Mouse (Mus musculus): ENCODE data around the gene Cdhr1. TPM values are rescaled to one million over a fixed set of nuclear protein-coding genes. Genes with fewer than 3 reads are reported as not detected.
A peak's percentile ranks its signal among the peaks of the same experiment; 100 is the strongest.
"Not testable (repeated sequence)": the region's sequence is repeated elsewhere in the genome, so short reads cannot be mapped to it uniquely, and the experiment has no call there.

Cdhr1 gene
- 0.10 TPM in 1 of 3 replicates, not detected in the others for total RNA-seq (2017)

GRCm38 (mm10) chr14:37097956-37098530 lies at the start of gene Cdhr1:
Cdhr1 (minus strand) TSS chr14:37098347.
- ATAC-seq (replicated peaks; ENCODE audit: insufficient number of reproducible peaks, low FRiP score, low TSS enrichment, poor library complexity, severe bottlenecking) = no peak

GRCm38 (mm10) chr14:37139051-37139710 lies 41.0 kb upstream of the Cdhr1 start:
- no peak for ATAC-seq (replicated peaks; ENCODE audit: insufficient number of reproducible peaks, low FRiP score, low TSS enrichment, poor library complexity, severe bottlenecking)

GRCm38 (mm10) chr14:37137596-37137995 lies 39.4 kb upstream of the Cdhr1 start:
- ATAC-seq (replicated peaks; ENCODE audit: insufficient number of reproducible peaks, low FRiP score, low TSS enrichment, poor library complexity, severe bottlenecking) = not testable (repeated sequence)

DNA sequence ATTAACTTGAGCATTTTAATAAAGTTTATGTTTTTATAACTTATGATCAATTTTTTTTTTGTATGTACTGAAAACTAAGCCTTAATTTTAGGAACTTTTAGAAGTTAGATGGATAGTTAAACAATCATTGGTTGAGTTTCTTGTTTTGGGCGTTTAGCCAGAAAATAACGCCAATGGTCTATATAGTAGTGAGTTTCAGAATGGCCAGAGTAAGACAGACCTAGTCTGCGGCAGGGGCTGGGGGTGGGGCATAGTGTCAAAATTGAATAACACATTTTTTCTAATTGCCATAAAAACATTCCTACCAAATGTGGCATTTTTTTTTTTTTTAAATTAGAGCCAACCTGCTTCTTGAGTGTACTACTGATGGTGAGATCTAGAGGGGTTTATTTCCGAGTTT lies 38.0 kb upstream of the Cdhr1 start:
- ATAC-seq (replicated peaks; ENCODE audit: insufficient number of reproducible peaks, low FRiP score, low TSS enrichment, poor library complexity, severe bottlenecking) = no peak

- no peak for ATAC-seq (replicated peaks; ENCODE audit: insufficient number of reproducible peaks, low FRiP score, low TSS enrichment, poor library complexity, severe bottlenecking)
These were observed 37.5 kb upstream of the Cdhr1 start for GRCm38 (mm10) chr14:37135671-37136070.

- ATAC-seq (replicated peaks; ENCODE audit: insufficient number of reproducible peaks, low FRiP score, low TSS enrichment, poor library complexity, severe bottlenecking) = peak; percentile 100
These were observed 37.0 kb upstream of the Cdhr1 start, which contains the start of gene Ghitm for GRCm38 (mm10) chr14:37135127-37135593. Ghitm (minus strand) TSS chr14:37135272.

- ATAC-seq (replicated peaks; ENCODE audit: insufficient number of reproducible peaks, low FRiP score, low TSS enrichment, poor library complexity, severe bottlenecking) = peak; percentile 19; the same call in 1 of the 2 replicates
These were observed 36.4 kb upstream of the Cdhr1 start for GRCm38 (mm10) chr14:37134304-37135126.

DNA sequence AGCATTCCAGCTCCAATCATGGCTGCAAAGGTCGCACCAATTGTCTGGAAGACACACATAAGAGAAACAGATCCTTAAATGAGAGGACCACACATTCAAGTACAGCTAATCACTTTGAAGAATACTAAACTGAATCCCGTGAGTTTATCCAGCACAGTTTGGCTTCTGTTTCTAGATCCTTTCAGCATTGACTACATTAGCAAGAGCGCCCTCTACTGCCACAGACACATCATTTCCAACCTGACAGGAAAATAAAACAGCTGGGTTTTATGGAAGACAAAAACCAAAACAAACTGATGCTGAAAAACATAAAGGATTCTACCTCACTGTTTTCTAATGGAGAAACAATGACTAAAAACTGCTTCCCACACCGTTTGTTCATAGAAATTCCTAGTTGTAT lies 29.5 kb upstream of the Cdhr1 start:
- ATAC-seq (replicated peaks; ENCODE audit: insufficient number of reproducible peaks, low FRiP score, low TSS enrichment, poor library complexity, severe bottlenecking) = no peak

DNA sequence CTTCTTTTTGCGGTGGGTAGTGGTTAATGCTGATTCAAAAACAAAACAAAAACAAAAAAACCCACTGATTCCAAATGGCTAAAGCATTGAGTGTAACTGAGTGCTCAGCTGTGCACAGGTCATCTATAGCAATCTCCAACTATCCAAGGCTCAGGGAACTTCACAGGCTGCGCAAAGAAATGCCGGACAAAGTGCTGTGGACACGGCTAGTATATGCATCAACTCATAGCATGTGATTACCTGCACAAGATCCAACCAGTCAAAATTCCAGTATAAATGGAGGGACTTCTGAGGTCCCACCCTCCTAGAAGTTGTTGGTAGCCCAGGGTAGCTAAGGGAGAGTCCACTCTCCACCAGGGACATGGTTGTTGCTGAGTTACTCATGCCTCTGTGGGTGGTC lies 21.1 kb upstream of the Cdhr1 start:
- ATAC-seq (replicated peaks; ENCODE audit: insufficient number of reproducible peaks, low FRiP score, low TSS enrichment, poor library complexity, severe bottlenecking) = no peak

DNA sequence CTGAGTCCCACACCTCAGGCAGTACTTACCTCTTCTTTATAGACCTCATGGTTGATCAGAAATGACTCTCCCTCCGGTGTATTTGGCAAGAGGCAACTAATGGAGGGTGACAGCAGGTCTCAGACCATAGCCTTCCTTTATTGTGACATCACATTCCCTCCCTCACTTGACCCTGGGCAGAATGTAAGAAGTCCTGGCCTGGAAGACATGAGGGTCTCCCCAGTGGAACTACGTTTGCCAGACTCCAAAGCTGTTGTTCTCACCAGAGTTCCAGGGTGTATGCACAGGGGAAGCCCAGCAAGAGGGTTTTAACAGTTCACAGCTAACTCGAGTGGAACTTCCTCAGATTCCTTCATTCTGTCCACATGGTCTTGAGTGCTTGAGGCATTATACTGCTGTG lies 15.8 kb upstream of the Cdhr1 start, which contains the start of gene 2610528A11Rik:
TSS of gene 2610528A11Rik (minus strand) at position 101 of the 400 bp plus-strand sequence.
- ATAC-seq (replicated peaks; ENCODE audit: insufficient number of reproducible peaks, low FRiP score, low TSS enrichment, poor library complexity, severe bottlenecking) = no peak

DNA sequence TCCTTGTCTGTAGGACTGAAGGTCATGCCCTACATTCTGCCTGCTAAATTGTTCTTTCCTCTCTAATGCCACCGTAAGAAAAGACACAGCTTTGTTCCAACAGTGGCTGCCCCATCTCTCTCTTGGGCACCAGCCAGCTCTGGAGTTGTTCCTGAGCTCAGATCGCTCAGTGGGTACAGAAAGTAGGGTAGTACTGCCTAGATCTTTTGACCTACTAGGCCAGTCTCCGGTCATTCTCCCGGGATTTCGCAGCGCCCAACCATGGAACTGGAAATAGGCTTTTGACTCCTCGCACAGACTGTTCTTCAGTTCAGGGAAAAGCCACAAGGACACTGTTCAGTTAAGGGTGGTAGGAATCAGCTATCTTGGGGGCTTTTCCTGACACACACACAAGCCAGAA lies 14.8 kb upstream of the Cdhr1 start:
- no peak for ATAC-seq (replicated peaks; ENCODE audit: insufficient number of reproducible peaks, low FRiP score, low TSS enrichment, poor library complexity, severe bottlenecking)

GRCm38 (mm10) chr14:37111371-37111770 lies 13.2 kb upstream of the Cdhr1 start:
- ATAC-seq (replicated peaks; ENCODE audit: insufficient number of reproducible peaks, low FRiP score, low TSS enrichment, poor library complexity, severe bottlenecking) = no peak

GRCm38 (mm10) chr14:37110456-37110855 lies 12.3 kb upstream of the Cdhr1 start:
- ATAC-seq (replicated peaks; ENCODE audit: insufficient number of reproducible peaks, low FRiP score, low TSS enrichment, poor library complexity, severe bottlenecking) = no peak

DNA sequence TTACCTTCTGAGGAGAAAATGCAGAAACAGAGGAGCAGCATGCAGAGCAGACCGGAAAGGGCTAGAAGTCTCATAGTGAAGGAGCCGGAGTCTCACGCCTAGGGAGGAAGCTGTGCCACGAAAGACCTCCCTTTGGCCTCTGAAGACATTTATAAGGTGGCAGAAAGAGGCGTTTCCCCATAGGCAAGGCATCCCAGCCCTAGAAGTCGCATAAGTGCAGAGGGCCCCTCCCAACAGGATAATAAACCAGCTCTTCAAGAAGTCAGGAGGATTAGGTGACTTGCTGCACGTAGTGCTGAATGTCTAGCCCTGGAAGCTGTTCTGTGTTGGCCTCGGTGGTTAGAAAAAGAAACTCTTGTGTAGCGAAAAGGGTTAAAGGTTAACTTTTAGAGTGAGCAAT lies 11.8 kb upstream of the Cdhr1 start:
- ATAC-seq (replicated peaks; ENCODE audit: insufficient number of reproducible peaks, low FRiP score, low TSS enrichment, poor library complexity, severe bottlenecking) = no peak

GRCm38 (mm10) chr14:37109460-37109859 lies 11.3 kb upstream of the Cdhr1 start:
- ATAC-seq (replicated peaks; ENCODE audit: insufficient number of reproducible peaks, low FRiP score, low TSS enrichment, poor library complexity, severe bottlenecking) = no peak

GRCm38 (mm10) chr14:37105846-37106245 lies 7.7 kb upstream of the Cdhr1 start:
- ATAC-seq (replicated peaks; ENCODE audit: insufficient number of reproducible peaks, low FRiP score, low TSS enrichment, poor library complexity, severe bottlenecking) = no peak

GRCm38 (mm10) chr14:37104747-37105146 lies 6.6 kb upstream of the Cdhr1 start:
- no peak for ATAC-seq (replicated peaks; ENCODE audit: insufficient number of reproducible peaks, low FRiP score, low TSS enrichment, poor library complexity, severe bottlenecking)

DNA sequence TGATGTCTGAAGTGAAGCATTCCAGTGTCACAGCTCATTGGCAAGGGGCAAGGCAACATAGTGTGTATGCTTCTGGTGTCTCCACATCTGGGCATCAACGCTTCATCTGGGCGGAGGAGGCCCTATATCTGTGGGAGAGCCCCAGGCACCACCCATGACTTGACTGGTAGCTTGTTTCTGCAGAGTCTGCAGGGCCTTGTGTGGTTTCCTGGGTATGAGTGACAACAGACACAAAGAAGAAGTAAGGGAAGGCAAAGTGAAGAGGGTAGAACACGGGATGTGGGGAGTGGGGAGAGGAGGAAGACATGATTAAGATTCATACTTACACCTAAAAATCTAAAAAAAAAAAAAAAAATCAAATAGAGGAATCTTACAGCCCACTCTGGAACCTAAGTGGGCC lies 4.3 kb upstream of the Cdhr1 start:
- ATAC-seq (replicated peaks; ENCODE audit: insufficient number of reproducible peaks, low FRiP score, low TSS enrichment, poor library complexity, severe bottlenecking) = no peak

GRCm38 (mm10) chr14:37101531-37101930 lies 3.4 kb upstream of the Cdhr1 start:
- ATAC-seq (replicated peaks; ENCODE audit: insufficient number of reproducible peaks, low FRiP score, low TSS enrichment, poor library complexity, severe bottlenecking) = no peak

Data from monocyte, adult 5-6 weeks (primary cell).